Mouse (Mus musculus) megakaryocyte, adult 5-6 weeks (primary cell): ENCODE results near the gene Ppcdc. TPM values are rescaled to one million over a fixed set of nuclear protein-coding genes. Genes with fewer than 3 reads are reported as not detected.

Experiments used
- ATAC-seq: 2 replicates; pipeline ENCODE4 v1.8.0; 2016; ENCODE audit warnings: mild to moderate bottlenecking, inconsistent platforms; ENCODE audit not compliant: poor library complexity, severe bottlenecking
- total RNA-seq, 2 experiments: library from RNA; stranded (forward) in 1 of 2; stranded (reverse) in 1 of 2; fragments of 153-499, 151-499 nt in 1 of 2; fragments of 221-1000, 200-1000 nt in 1 of 2; gene quantifications; 2 replicates each; pipeline versions ENCODE4 v1.2.3 to v1.2.4; 2015 to 2017

The Ppcdc gene
- 15.6 and 19.2 TPM in 2 replicates for total RNA-seq (2015)
- 14.5 and 19.2 TPM in 2 replicates for total RNA-seq (2017)

DNA sequence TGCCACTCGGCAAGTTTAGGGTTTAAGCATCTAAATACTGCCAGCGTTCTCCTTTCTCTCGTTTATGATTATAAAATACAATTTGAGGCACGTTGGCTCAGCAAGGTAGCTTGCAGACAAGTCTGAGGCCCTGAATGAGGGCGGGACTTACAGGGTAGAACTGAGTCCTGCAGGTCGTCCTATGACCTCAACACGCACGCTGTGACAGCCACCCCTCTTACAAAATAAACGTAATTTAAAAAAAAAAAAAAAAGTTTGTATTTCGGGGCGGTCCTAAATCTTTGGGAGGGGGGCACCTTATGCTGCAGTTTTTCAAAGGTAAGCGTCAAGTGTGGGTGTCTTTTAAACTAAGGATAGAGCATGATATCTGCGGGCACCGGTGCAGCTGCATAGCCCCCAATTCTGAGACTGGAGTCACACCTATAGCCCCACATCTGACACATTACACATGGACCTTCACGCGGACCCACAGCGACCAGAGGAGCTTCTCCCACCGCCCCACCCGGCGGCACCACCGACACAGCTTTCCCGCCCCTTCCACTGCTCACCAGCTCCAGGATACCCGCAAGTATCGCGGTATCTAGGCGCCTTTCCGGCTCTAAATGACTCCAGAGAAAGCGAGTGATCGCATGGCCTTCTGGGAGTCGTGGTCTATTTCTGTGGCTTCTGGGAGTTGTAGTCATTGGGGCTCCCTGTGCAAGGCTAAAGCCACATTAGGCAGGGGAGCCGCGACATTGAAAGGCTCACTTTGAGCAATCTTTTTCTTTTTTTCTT lies at the start of gene Ppcdc:
Ppcdc (minus strand) TSS at position 603 of the 774 bp plus-strand sequence.
- ATAC-seq = peak; percentile 99

DNA sequence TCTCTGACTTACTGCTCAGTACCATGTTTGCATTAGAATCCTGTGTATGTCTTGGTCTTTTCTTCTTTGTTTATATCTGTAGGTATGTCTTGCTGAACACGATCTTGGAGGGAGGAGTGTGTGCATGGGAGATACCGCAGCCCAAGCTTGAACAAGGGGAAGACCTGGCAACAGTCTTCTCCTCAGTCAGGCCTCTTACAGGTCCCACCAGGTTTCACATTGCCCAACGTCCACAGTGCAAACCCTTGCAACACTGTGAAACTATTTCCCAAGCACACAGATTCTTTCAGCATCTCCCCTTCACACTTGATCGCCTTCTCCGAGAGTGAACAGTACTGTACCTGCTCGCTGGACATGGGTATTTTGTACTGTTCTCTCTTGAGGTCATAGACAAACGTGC lies 47.9 kb upstream of the Ppcdc start:
- ATAC-seq = peak; percentile 62

DNA sequence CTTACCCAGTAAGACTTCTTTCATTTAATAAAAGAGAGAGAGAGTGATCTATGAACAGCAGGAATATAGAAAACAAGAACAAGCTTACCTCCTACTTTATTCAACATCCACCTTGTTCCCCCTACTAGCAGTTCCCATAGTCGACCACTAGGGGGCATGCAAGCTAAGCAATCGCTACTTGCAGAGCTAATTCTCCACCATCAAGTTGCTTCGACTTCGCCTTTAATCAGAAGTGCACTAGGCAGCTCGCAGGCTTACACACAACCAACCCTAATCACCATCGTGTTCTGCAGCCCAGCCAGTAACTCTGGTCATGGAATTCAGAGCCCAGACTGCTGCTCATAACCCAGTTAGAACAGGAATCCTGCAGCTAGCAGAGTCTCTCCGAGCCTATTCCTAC lies 45.9 kb upstream of the Ppcdc start:
- ATAC-seq = peak; percentile 81

DNA sequence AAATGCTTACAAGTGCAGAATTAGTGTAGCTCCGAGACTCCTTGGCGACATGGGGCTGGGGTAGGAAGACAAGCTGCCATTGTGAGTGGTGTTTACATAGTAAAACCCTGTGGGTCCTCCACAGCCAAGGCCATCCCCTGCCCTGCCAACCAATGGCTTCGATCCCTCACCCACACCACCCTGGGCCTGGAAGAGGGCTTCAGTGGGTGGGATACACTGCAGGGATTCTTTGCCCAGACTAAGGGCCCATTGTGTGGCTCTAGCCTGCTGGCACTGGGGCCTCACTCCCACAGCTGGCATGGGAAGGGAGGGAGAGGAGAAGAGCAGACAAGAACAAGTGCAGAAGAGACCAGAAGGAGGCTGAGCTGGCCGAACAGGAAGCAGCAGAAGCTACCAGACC lies 29.0 kb upstream of the Ppcdc start:
- no peak for ATAC-seq

DNA sequence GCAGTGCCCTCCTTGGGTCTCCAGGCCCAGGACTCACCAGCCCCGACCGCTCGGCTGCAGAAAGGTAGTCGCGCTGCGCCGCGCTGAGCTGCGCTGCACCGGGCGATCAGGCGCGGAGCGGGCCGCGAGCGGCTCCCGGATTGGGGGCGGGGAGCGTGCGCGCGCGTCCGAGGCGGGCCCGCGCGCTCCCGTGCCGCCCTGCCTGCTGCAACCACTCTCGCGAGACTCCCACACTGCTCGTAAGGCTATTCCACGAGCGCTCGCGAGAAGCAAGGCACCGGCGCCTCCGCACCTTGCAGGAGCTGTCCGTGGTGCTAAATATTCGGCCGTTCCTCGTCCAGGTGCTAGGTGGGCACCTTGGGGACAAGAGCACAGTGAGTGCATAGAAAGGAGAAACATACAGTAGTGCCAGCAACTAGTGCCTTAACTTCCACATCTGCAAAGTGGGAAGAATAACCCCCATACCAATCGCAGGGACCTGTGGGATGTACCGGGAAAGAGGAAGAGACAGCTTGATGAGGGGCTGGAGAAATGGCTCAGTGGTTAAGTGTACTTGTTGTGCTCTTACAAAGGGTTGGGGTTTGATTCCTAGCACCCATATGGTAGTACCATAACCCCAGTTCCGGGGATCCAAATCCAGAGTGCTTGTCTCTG lies 28.1 kb upstream of the Ppcdc start, which contains the start of gene Scamp5:
Scamp5 (minus strand) TSS at position 165 of the 654 bp plus-strand sequence.
- peak; percentile 80 for ATAC-seq

DNA sequence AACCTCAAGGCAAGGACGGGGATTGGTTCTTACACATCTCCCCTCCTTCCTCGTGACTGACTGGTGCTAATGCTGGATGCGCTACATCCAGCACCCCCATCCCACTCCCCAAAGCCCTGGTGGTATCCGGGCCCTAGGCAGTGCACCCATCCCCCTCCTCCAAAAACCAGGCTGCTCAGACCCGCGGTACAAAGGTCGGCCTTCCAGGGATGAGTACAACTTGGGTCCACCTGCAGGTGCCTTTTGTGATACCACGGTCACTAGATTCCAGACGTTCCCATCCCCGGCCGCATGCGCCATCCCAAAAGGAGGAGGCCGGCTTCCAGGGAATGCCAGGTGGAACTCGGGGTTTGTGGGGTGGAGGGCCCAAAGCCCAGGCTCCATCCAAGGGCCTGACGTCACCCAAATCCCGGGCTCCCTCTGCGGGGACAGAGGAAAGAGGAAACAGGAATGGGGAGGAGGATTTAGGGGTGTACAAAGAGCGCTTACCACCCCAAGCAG lies 27.4 kb upstream of the Ppcdc start:
- ATAC-seq = no peak

DNA sequence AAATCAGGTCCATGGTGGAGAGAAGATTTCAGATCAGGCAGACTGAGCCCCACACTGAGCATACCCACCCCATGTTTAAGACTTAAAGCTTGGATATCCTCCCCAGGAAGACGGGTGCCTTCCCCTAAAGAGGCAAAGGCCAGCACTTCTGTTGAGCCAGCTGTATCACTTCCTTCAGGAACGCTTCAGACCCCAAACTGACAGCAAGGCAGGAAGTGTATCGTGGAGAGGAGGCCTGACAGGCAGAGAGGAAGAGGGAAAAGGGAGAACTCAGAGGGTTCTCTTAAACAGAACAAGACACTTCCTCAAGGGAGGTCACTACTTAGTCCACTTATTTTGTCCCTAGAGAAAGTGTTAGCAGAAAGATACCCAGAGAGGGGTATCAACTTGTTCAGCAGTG lies 26.2 kb upstream of the Ppcdc start:
- ATAC-seq = no peak

DNA sequence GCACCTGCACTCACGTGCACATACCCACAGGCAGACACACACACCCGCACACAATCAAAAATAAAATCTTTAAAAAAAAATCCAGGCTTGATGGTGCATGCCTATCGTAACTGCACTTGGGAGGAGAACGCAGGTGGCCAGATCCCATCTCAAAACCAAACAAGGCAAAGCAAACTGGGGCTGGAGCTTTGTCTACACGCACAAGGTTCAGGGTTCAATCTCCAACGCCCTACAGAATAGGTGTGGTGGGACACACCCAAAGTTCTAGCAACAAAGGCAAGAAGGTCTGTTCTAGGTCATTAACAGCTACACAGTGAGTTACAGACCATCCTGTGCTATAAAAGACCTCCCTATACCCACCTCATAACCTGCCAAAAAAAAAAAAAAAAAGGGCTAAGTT lies 22.9 kb upstream of the Ppcdc start:
- no peak for ATAC-seq

DNA sequence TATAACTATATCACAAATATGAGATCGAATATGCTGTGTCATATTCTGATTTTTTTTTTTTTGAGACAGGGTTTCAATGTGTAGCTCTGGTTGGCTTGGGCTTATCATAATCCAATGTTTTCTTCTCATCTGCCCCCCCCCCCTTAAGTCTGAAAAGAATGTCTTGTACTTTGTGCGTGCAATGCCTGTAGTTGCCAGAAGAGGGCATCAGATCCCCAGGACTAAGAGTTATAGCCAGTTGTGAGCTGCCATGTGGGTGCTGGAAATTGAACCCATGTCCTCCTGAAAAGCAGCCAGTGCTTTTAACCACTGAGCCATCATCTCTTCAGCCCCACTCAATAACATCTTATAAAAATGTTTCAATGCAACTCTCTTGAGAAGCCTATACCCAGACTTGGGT lies 19.8 kb upstream of the Ppcdc start:
- no peak for ATAC-seq

DNA sequence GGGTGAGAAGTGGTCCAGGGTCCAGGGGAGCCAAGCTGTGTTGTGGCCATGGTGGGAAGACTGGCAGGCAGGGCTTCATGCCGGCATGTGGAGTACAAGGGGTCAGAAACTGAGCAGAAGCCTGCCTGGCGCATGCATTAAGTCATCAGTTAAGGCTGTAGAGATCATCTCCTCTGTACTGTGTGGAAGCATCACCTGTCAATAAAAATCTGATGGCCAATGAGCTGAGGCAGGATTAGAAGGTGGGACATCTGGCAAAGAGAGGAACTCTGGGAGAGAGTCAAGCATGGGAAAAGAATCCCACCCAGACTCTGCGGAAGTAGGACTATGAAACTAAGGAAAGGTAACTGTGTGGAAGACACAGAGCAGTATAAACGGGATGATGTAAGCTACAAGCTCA lies 13.6 kb upstream of the Ppcdc start:
- ATAC-seq = no peak

DNA sequence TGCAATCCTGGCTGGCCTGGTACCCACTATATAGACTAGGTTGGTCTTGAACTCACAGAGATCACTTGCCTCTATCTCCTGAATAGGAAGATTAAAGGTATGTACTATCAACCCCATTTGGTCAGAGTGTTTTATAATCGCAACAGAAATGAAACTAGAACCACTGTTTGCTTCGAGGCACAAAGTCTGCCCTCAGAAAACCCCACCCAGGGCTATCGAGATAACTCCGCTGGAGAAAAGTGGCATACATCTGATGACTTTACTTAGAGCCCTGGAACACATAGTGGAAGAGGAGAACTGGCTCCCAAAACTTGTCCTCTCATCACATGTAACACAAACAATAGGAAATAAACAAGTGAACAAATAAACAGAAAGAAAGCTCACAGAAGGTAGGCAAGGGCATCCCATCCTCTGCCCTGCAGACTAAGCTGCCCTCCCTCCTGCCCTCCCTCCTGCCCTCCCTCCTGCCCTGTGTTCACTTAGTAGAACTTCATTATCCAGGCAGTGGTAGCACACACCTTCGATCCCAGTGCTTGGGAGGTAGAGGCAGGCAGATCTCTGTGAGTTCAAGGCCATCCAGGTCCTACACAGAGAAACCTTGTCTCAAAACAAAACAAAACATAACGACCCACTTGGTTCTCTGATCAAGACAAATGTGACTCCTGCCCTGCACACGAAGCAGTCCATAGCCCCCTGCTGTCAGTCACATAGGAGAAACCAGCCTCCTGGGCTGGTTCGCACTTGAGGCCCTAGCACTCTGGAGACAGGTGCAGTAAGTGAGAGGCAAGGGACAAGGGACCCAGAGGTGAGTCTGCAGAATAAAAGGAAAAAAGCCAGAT lies 12.9 kb upstream of the Ppcdc start:
- ATAC-seq = no peak

DNA sequence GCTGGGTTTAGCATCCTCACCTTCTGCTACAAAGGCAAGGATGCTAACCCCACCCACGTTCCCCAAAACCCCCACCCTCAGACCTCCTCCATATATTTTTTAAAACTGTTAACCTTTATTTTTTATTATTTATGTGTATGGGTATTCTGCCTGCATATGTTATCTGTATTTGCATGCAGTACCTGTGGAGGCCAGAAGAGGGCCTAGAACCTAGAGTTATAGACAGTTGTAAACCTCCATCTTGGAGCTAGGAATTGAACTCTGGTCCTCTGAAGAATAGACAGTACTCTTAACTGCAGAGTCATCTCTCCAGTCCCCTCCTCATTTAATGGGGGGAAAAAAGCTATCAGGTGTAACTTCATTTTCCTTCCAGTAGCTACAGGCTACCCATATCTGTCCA lies 9.8 kb upstream of the Ppcdc start:
- ATAC-seq = no peak

DNA sequence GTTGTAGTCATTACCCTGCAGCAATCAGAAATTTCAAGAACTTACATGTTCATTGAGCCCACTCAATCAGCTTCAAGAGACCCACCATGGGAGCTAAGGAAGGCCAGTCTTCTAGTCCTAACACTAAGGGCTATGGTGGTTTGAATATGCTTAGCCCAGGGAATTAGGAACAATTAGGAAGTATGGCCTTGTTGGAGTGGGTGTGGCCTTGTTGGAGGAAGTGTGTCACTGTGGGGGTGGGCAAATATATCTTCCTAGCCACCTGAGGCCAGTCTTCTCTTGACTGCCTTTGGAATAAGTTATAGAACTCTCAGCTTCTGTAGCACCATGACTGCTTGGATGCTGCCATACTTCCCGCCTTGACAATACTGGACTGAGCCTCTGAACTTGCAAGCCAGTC lies 696 bp upstream of the Ppcdc start:
- ATAC-seq = no peak

DNA sequence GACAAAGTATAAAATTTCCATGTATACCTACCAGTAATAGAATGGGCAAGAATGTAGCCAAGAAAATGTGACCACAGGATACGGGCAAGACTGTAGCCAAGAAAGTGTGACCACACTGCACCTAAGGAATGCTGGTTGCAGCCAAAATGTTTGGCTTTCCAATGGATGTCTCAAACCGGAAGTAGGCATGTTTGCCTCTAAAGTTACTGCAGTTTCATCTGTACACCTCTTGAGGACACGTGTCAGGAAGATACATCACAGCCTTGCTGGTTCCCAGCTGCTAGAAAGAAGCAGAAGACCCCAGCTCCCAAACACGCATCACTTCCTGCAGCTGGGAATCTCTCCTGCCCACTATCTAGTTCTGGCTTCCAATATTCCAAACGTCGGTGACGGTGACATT lies 841 bp downstream of the Ppcdc start:
- no peak for ATAC-seq

DNA sequence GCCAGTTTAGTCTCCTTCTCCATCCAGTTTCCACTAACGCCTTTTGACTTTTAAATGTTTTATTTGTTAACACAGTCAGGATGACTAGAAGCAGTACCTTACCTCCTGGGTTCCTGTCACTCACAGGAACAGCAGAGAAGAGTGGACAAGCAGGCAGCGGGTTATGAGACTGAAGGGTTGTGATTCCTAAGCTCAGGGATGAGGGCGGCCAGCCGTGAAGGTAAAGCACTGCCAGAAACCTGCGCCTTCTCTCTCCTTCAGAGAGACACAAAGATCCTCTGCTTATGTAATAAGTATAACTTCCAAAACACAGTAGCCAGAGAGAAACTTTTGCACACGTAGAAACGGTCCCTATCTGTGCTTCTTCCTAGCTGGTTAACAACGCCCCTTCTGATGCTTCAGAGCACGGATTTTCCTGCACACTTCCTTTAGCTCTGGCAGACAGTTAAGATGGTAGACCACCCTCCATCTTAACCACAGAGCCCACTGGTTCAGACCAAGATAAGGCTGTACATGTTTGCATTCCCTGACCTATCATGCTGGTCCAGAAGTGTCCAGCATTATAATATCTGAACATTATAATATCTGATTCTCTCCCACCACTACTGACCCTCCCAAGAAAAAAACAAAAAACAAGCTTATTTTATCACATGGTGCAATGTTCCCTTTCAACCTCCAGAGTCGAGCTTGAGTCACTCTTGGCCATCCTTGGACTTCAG lies 1.9 kb downstream of the Ppcdc start:
- ATAC-seq = no peak

DNA sequence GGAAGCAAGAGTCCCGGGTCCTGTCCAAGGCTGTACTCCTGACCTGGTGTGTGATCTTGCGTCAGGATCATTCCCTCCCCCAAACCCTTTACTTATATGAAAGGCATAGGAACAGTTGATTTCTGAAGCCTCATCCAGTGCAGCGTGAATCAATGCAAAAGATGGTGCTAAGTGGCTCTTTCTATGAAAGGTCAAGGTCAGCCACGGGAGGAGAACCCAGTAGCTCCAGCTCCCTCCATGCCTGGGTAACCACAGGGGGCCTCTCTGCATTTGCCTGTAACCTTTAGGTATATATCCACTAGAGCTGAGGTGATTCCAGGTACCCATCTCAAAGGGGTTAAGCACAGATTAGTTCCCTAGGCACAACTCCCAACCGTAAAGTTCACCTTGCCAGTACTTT lies 3.8 kb downstream of the Ppcdc start:
- no peak for ATAC-seq

DNA sequence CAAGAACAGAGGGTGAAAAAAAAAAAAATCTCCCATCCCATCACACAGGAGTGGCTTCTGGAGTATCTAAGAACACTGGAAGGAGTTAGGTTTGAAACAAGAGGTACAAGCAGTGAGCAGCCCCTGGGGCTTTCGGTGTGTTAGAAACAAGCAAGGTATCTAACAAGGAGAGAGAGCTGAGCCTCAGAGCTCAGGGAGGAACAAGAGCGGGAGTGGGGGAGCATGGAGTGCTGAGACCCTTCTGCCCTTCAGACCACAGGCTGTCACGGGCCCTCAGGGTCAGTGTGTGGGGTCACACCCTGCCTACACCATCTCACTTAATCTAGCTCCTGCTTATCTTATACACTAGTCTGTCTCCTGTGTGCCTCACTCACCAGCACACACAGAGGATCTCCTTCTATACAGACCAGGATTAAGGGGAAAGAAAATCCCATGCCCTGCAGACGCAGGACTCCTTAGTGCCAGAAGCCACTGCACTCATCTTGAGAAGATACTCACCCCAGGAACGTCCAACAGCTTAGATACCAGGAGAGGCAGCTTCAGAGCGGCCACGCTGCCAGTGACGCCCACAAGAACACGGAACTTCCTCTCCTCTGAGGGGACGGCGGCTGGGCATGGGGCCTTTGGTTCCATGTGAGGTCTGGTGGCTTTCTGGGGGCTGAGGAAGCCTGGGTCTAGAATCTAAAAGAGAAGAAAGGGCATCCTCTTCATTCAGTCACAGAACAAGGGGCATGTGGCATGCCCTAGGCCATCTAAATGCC lies 5.3 kb downstream of the Ppcdc start:
- peak; percentile 26; the same call in 1 of the 2 replicates for ATAC-seq

DNA sequence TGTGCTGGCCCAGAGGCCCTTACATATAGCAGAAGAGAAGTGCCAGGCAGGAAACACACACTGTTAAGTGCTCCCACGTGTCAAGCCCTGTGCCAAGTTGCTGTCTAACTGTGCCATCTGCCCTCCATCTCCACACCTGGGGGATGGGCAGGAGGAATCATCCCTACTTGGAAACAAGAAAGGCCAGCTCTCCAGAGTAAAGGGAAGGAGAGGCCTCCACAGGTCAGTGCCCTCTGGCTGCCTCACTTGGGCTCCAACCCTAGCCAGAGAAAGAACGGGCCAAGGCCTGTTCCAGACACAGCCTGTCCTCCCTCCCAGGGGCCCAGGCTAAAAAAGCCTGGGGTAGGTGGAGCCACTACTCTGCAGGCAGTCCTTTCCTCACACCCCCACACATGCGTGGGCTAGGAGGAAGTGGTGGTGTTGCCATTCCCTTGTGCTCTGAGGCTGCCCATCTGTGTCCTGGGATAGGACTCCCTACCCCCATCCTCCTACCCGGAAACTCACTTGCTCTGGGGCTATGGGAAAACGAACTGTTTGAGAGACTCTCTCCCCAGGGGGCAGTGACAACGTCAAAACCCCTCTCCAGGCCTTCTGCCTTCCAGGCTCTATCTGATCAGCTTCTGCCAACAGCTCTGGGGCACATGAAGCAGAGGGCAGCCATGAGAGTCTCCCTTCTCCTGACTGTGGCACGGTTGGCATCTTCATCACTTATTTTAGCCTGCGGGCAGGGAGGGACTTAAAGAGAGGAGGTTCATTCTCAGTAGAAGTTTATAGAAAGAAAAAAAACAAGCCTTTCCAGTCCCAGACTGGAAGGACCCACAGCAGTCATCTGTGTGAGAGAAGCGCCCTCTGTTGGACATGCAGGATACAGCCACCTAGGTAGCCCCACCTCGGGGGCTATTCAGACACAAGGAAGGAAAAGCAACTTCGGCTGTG lies 6.6 kb downstream of the Ppcdc start:
- ATAC-seq = peak; percentile 85

DNA sequence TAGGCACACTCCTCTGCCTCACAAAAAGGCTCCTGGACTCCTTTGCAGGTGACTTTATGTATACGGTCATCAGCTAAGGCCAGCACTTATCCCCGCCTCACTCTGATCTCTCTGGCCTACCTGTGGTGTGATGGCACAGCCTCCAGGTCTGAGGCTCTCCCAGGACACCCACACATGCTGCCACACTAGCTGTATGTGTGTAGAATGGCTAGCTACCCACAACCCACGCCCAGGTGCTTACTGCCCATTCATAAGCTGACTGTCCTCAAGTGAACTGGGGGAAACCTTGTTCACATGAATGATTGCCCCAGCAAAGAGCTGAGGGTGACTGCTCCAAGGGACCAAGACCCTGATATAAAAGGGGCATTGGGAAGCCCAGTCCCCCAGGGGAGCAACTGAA lies 7.4 kb downstream of the Ppcdc start:
- no peak for ATAC-seq
